Mouse (Mus musculus) limb, embryonic 12.5 days (tissue): ENCODE results near the gene Gipc1. TPM values are rescaled to one million over a fixed set of nuclear protein-coding genes. Genes with fewer than 3 reads are reported as not detected.

Experiments
- ATAC-seq: fragments of 200-750 bp; cut with Nextera tagmentation; 2 replicates; pipeline ENCODE4 v1.8.0; 2017; ENCODE audit warnings: low read depth, moderate TSS enrichment; ENCODE audit not compliant: insufficient number of reproducible peaks, insufficient read depth, low FRiP score, low TSS enrichment
- H3K27ac ChIP-seq: fragments of 300-500 bp; sonication (generic); 2 replicates; pipeline ENCODE4 v1.5.1; 2016; ENCODE audit warnings: mild to moderate bottlenecking, moderate library complexity
- H3K27me3 ChIP-seq: fragments of 300-500 bp; sonication (generic); 2 replicates; pipeline ENCODE4 v1.6.1; 2016; ENCODE audit warnings: mild to moderate bottlenecking, moderate library complexity
- H3K36me3 ChIP-seq: fragments of 300-500 bp; sonication (generic); 2 replicates; pipeline ENCODE4 v1.6.1; 2016; ENCODE audit warnings: mild to moderate bottlenecking, moderate library complexity
- H3K4me1 ChIP-seq: fragments of 300-500 bp; sonication (generic); replicated peaks from 2 replicates; pipeline ENCODE4 v1.6.1; 2016
- H3K4me2 ChIP-seq: fragments of 300-500 bp; sonication (generic); 2 replicates; pipeline ENCODE4 v1.6.1; 2016; ENCODE audit warnings: mild to moderate bottlenecking, moderate library complexity
- H3K4me3 ChIP-seq: fragments of 300-500 bp; sonication (generic); replicated peaks from 2 replicates; pipeline ENCODE4 v1.5.1; 2016; ENCODE audit warnings: mild to moderate bottlenecking
- H3K9ac ChIP-seq: fragments of 300-500 bp; sonication (generic); replicated peaks from 2 replicates; pipeline ENCODE4 v1.6.1; 2016; ENCODE audit warnings: mild to moderate bottlenecking, moderate library complexity
- H3K9me3 ChIP-seq: fragments of 300-500 bp; sonication (generic); 2 replicates; pipeline ENCODE4 v1.6.1; 2016; ENCODE audit warnings: mild to moderate bottlenecking, moderate library complexity
- WGBS: fragments of 180-500 bp; shearing (Covaris S2); methylation state at CpG from one replicate; pipeline ENCODE4 v1.1.7; 2016; 5-methylcytosine and 5-hydroxymethylcytosine counted together
- polyA plus RNA-seq: library from polyadenylated mRNA; unstranded; fragments of >200 nt; fragmentation: Nextera tagmentation; extraction: Ambion mirVana; gene quantifications from 2 replicates; pipeline ENCODE4 v1.2.1, GENCODE M21; 2016

The Gipc1 gene
- polyA plus RNA-seq, 1 experiment from 2014 or later = 185 TPM

- Histone ChIP-seq H3K4me2 (no peak overlapping the region), H3K27ac (no peak overlapping the region), H3K9ac (no peak overlapping the region), H3K4me3 (no peak overlapping the region), H3K4me1 (peaks cover under 1% of the 10 kb centered on the region; the same call in 1 of the 2 replicates), H3K27me3 (0 out of 2 replicates have a peak, but pooled peaks cover 2% of the 10 kb centered on the region), H3K9me3 (0 out of 2 replicates have a peak, but pooled peaks cover 9% of the 10 kb centered on the region), H3K36me3 (no peaks in the 10 kb centered on the region)
- WGBS = 94% methylated on average over 4 of the region's 4 CpGs
- no peak for ATAC-seq
Observed at GRCm38 (mm10) chr8:83648031-83648430, 4.4 kb upstream of the Gipc1 start.

DNA sequence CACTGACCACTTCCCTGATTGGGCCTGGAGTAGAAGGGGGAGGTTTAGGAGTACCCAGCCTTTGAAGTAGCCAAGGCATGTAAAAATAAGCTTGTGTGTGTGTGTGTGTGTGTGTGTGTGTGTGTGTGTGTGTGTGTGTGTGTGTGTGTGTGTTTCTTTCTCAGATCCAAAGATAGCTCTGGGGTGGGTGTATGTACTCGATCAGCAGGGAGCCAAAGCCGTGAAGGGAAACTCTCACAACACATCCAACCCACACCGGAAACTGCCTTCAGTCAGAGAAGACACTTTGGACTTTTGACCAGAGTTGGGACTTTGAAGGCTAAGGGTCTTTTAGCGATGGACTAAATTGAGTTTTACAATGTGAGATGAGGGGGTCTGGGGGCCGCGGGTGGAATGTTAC lies 2.8 kb upstream of the Gipc1 start:
- WGBS = 88% methylated on average over 6 of the region's 6 CpGs
- no peak for ATAC-seq

GRCm38 (mm10) chr8:83652744-83653661 lies 526 bp downstream of the Gipc1 start:
- no peaks in the 10 kb centered on the region for H3K27me3 ChIP-seq
- H3K9me3 ChIP-seq = 0 out of 2 replicates have a peak, but pooled peaks cover 8% of the 10 kb centered on the region
- H3K27ac ChIP-seq = peak overlapping the region; percentile 67
- H3K4me1 ChIP-seq = peaks cover 18% of the 10 kb centered on the region
- ATAC-seq = peak; percentile 46; the same call in 1 of the 2 replicates
- peak overlapping the region; percentile 85 for H3K4me3 ChIP-seq
- H3K4me2 ChIP-seq = peak overlapping the region; percentile 96
- H3K36me3 ChIP-seq = peaks cover 22% of the 10 kb centered on the region; the same call in 1 of the 2 replicates
- H3K9ac ChIP-seq = peak overlapping the region; percentile 81
- 2% methylated on average over 45 of the region's 46 CpGs for WGBS

More for the DNA sequence above, 2.8 kb upstream of the Gipc1 start:
- no peak overlapping the region for H3K27ac ChIP-seq
- no peak overlapping the region for H3K4me2 ChIP-seq
- H3K9me3 ChIP-seq = 0 out of 2 replicates have a peak, but pooled peaks cover 9% of the 10 kb centered on the region
- no peak overlapping the region for H3K9ac ChIP-seq
- peaks cover 13% of the 10 kb centered on the region for H3K4me1 ChIP-seq
- no peaks in the 10 kb centered on the region for H3K27me3 ChIP-seq
- no peaks in the 10 kb centered on the region for H3K36me3 ChIP-seq
- H3K4me3 ChIP-seq = no peak overlapping the region

- peaks cover 27% of the 10 kb centered on the region; the same call in 1 of the 2 replicates for H3K36me3 ChIP-seq
- 47% methylated on average over 10 of the region's 10 CpGs for WGBS
- peak overlapping the region; percentile 81 for H3K9ac ChIP-seq
- H3K4me1 ChIP-seq = peaks cover 18% of the 10 kb centered on the region
- no peaks in the 10 kb centered on the region for H3K27me3 ChIP-seq
- H3K9me3 ChIP-seq = 0 out of 2 replicates have a peak, but pooled peaks cover 5% of the 10 kb centered on the region
- peak overlapping the region; percentile 96 for H3K4me2 ChIP-seq
- ATAC-seq = no peak
- peak overlapping the region; percentile 53 for H3K27ac ChIP-seq
- peak overlapping the region; percentile 85 for H3K4me3 ChIP-seq
Observed at GRCm38 (mm10) chr8:83653662-83654017, 1.2 kb downstream of the Gipc1 start.

DNA sequence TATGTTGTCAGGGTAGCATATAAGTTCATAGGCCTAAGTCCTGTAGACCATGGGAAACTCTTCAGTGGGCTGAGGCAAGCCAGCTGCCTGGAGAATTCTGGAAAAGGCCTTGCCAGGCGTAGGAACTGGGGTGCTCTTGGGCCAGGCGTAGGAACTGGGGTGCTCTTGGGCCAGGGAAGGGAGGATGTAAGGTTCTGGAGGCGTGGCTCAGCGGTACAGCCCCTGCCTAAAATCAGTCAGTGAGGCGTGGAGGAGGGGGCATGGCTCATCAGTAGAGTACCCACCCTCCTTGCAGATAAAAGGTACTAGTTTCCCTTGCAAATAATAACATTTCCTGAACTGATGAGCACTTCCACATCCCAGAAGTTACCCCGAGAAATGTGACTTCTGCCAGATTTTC lies 2.2 kb downstream of the Gipc1 start:
- Histone ChIP-seq H3K9me3 (0 out of 2 replicates have a peak, but pooled peaks cover 5% of the 10 kb centered on the region), H3K4me2 (no peak overlapping the region), H3K9ac (no peak overlapping the region), H3K36me3 (peaks cover 31% of the 10 kb centered on the region; the same call in 1 of the 2 replicates), H3K27me3 (no peaks in the 10 kb centered on the region), H3K4me3 (no peak overlapping the region), H3K27ac (no peak overlapping the region), H3K4me1 (peaks cover 19% of the 10 kb centered on the region)
- 93% methylated on average over 6 of the region's 6 CpGs for WGBS
- ATAC-seq = no peak

DNA sequence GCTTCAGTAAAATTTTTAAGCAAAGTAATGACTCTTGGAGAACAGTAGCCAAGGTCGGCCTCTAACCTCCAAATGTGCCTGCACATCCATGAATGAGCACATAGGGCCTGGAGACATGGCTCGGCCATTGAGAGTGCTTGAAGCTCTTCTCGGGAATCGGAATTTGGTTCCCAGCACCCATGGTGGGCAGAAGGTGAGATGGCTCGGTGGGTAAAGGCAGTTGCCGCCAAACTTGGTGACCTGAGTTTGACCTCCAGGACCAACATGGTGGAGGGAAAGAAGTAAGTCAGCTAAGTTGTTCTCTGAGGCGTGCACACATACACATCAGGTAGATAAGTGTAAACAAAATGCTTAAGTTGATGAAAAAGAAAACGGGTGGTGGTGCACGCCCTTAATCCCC lies 3.6 kb downstream of the Gipc1 start:
- Histone ChIP-seq H3K27ac (no peak overlapping the region), H3K36me3 (peaks cover 31% of the 10 kb centered on the region; the same call in 1 of the 2 replicates), H3K9me3 (0 out of 2 replicates have a peak, but pooled peaks cover 4% of the 10 kb centered on the region), H3K4me1 (peaks cover 32% of the 10 kb centered on the region), H3K27me3 (no peaks in the 10 kb centered on the region), H3K4me2 (no peak overlapping the region), H3K4me3 (no peak overlapping the region), H3K9ac (no peak overlapping the region)
- ATAC-seq = no peak
- 91% methylated on average over 9 of the region's 9 CpGs for WGBS

GRCm38 (mm10) chr8:83656484-83657246 lies 4.2 kb downstream of the Gipc1 start:
- no peak for ATAC-seq
- H3K4me3 ChIP-seq = no peak overlapping the region
- H3K27me3 ChIP-seq = no peaks in the 10 kb centered on the region
- WGBS = 78% methylated on average over 13 of the region's 13 CpGs
- H3K36me3 ChIP-seq = peaks cover 31% of the 10 kb centered on the region; the same call in 1 of the 2 replicates
- H3K4me1 ChIP-seq = peaks cover 38% of the 10 kb centered on the region
- H3K4me2 ChIP-seq = no peak overlapping the region
- H3K9me3 ChIP-seq = no peaks in the 10 kb centered on the region
- H3K27ac ChIP-seq = no peak overlapping the region
- H3K9ac ChIP-seq = no peak overlapping the region

- 5% methylated on average over 8 of the region's 8 CpGs for WGBS
- Histone ChIP-seq H3K9me3 (no peaks in the 10 kb centered on the region), H3K36me3 (peaks cover 50% of the 10 kb centered on the region; the same call in 1 of the 2 replicates), H3K4me3 (no peak overlapping the region), H3K4me2 (peak overlapping the region; percentile 45), H3K9ac (peak overlapping the region; percentile 40; the same call in 1 of the 2 replicates), H3K4me1 (peaks cover 41% of the 10 kb centered on the region), H3K27me3 (no peaks in the 10 kb centered on the region), H3K27ac (peak overlapping the region; percentile 66; the same call in 1 of the 2 replicates)
- ATAC-seq = peak; percentile 4
Observed at GRCm38 (mm10) chr8:83660545-83660944, 8.1 kb downstream of the Gipc1 start.

DNA sequence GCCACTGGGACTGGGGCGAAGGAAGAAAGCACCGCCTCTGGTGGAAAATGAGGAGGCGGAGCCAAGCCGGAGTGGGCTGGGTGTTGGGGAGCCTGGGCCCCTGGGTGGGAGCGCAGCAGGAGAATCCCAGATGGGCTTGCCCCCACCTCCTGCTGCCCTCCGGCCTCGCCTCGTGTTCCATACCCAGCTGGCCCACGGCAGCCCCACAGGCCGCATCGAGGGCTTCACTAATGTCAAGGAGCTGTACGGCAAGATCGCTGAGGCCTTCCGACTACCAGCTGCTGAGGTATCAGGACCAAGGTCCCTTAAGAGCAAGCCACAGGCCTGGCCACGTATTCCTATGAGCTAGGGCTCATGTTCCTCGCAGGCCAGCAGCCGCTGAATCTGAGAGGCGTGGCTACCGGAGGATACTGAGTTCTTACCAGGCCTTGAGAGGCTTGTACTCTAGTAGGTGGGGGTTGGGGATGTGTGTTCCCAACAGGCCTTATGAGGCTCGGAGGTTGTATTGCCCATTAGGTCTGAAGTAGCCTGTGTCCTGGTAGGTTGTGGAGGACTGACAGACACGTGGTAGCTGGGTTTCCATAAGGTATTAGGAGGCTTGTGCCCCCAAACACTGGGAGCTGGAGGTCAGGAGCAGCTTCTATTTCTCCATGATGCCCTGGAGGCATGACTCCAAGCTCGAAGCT lies 8.7 kb downstream of the Gipc1 start:
- no peaks in the 10 kb centered on the region for H3K27me3 ChIP-seq
- H3K36me3 ChIP-seq = peaks cover 44% of the 10 kb centered on the region; the same call in 1 of the 2 replicates
- peak overlapping the region; percentile 40 for H3K9ac ChIP-seq
- ATAC-seq = peak; percentile 12
- H3K27ac ChIP-seq = peak overlapping the region; percentile 66
- WGBS = 10% methylated on average over 22 of the region's 22 CpGs
- peaks cover 47% of the 10 kb centered on the region for H3K4me1 ChIP-seq
- peak overlapping the region; percentile 45 for H3K4me2 ChIP-seq
- H3K9me3 ChIP-seq = no peaks in the 10 kb centered on the region
- peak overlapping the region; percentile 15 for H3K4me3 ChIP-seq

GRCm38 (mm10) chr8:83662421-83662826 lies 9.9 kb downstream of the Gipc1 start:
- Histone ChIP-seq H3K27me3 (peaks cover 6% of the 10 kb centered on the region), H3K9ac (no peak overlapping the region), H3K36me3 (peaks cover 34% of the 10 kb centered on the region; the same call in 1 of the 2 replicates), H3K9me3 (no peaks in the 10 kb centered on the region), H3K4me1 (peaks cover 57% of the 10 kb centered on the region), H3K27ac (0 out of 2 replicates have a peak overlapping the region, but pooled peaks have one; percentile 1), H3K4me3 (no peak overlapping the region), H3K4me2 (no peak overlapping the region)
- WGBS = 4% methylated on average over 4 of the region's 4 CpGs
- no peak; the same call in 1 of the 2 replicates for ATAC-seq
